Mouse (Mus musculus) olfactory bulb, adult 2 months (tissue): ENCODE data around the gene Pnmt.
"Not testable (repeated sequence)": the region's sequence is repeated elsewhere in the genome, so short reads cannot be mapped to it uniquely, and the experiment has no call there.

ENCODE experiments used
- CTCF ChIP-seq: fragments of 200-500 bp; IDR thresholded peaks from 2 replicates; pipeline ENCODE4 v1.5.1; 2012; ENCODE audit warnings: low read depth, mild to moderate bottlenecking, low read length, moderate library complexity; ENCODE audit not compliant: insufficient read depth
- POLR2A ChIP-seq: fragments of 200-500 bp; IDR thresholded peaks from 2 replicates; pipeline ENCODE4 v1.6.1; 2012; ENCODE audit warnings: mild to moderate bottlenecking, low read depth, low read length, moderate library complexity; ENCODE audit not compliant: insufficient read depth

GRCm38 (mm10) chr11:98382405-98382804 lies 3.8 kb upstream of the Pnmt start:
- not testable (repeated sequence) for TF ChIP-seq CTCF, POLR2A
